Mouse (Mus musculus) adrenal gland (tissue): ENCODE measurements around the gene Gm5426.
"Not testable (repeated sequence)": the region's sequence is repeated elsewhere in the genome, so short reads cannot be mapped to it uniquely, and the experiment has no call there.

ENCODE experiments used
- intact Hi-C: fragments of 180-260 bp; cut with DNase I; formaldehyde crosslinking; loops from one replicate; pipeline ENCODE4 v1.15.1; 2025
- long read RNA-seq, 2 experiments: library from polyadenylated mRNA; unstranded; transcript quantifications; one replicate each; pipeline ENCODE4 v2.0.0; 2020; ENCODE audit warnings: borderline replicate concordance in 1 of 2; ENCODE audit not compliant: insufficient replicate concordance in 1 of 2

Gene Gm5426
- long read RNA-seq, experiment 1: 0 reads
- long read RNA-seq, experiment 2: 0 reads

DNA sequence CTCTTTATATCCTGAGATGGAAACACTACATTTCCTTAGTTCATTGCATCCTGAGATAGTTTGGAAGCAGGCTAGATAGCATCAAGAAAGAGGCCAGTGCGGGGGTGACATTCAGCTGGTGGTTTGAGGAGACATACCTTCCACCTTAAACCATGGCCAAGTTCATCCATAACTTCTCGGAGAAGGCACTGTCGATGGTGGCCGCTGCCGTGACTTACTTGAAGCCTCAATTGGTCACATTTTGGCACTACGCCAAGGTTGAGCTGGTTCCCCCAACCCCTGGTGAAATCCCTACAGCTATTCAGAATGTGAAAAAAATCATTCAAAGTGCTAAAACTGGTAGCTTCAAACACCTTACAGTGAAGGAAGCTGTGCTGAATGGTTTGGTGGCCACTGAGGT, at the start of gene Gm5426:
Gene Gm5426, plus strand, starts transcription at position 153 of the 400 bp plus-strand sequence.
- intact Hi-C loops: not testable (repeated sequence)

DNA sequence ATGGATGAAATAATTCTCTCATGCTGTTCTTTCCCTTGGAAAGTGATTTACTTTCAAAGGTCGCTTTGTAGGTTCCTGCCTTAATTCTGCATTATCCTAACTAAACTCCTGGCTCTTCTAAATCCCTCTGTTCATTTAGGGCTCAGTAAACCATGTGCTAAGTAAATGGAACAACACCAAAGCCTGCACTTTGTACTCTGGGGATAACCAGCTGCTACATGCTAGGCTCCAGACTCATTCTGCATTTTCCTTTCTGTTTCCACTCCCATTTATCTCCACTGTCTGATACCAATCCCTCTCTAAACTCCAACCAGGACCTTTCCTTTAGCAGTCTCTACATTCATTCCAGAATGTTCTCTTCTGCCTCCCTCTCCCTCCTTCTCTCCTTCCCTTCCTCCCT, 46.7 kb upstream of the Gm5426 start:
- intact Hi-C loops: no loop called here

GRCm38 (mm10) chr10:96090388-96090787, 46.0 kb upstream of the Gm5426 start:
- intact Hi-C loops: no loop called here

DNA sequence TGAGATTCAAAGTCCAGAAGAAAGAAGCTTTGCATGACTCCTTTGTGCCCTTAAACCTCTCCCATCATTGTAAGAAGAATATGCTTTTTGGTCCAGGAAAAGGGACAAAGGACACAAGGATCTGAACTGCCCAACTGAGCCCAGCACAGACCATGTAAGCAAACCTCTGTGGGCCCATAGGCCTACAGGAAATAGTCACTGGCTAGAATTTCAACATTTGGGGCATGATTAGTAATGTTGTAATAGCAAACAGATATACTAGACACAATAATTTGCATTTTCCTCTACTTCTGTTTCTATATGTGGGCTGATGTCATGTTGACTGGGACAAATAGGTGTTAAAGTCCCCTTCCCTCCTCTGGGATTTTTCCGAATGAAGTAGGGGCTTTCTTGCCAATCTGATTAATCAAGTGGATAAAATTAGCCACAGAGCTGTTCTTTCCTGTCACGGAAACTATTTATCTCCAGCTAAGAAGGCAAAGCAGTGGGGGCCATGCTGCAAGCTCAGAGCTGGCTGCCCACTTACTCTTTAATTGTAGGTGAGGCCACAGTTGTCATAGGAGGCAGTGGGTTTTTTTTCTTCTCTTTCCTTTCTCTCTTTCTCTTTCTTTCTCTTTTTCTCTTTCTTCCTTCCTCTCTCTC, 42.4 kb upstream of the Gm5426 start:
- intact Hi-C loops: no loop called here

DNA sequence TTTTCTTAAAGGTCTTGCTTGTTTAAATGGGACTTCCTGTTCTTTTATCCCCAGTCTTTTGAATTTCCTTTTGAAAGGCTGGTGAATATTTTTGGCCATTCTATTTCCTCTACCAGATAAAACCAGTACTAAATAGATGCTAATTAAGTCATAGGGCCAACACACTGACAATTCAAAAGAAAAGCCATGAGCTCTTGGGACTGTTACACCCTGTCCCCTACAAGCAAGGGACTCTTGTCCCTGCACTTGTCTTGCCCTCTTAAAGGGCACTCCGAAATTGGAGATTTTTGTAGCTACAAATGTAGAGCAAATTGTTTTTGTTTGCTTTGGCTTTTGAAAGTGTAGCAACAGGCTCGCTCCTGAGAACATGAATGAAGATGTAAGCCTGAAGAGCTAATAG, 41.8 kb upstream of the Gm5426 start:
- intact Hi-C loops: no loop called here

DNA sequence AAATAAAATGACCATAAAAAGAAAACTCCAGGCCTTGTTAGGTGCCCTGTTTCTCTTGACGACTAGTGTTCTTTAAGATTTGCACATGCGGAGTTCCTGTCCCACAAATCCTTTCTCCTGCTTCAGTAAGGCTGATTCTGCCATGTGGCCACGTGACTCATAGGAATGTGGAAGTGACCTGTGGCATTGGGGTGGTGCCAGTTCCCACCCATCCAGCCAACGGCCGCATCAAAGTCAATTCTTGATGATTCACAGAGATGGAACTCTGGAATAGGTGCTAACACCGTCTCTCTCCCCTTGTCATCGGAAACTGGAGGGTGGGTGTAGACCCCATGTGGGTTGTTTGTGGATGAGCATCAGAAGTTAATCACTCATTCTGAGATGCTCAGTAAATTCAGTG, 39.7 kb upstream of the Gm5426 start:
- intact Hi-C loops: no loop called here

DNA sequence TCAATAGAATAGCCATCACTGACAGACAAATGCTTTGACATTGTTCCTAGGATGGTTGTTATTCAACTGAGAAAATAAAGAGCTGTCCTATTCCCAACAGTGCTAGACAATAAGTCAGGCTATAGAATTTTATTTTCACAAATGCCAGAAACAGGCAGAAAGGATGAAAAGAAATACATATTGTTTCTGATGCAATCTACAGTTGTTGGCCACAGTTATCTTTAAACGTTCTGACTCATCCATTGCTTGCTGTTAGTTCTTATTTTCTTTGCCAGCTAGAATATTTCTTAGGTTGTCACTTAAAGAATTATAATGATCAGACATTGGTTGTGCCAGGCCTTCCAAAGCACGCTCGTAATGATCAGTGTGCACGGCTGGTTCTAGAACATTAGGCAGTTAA, 35.4 kb upstream of the Gm5426 start:
- intact Hi-C loops: no loop called here

- intact Hi-C loops: no loop called here
Observed at GRCm38 (mm10) chr10:96104158-96104557, 32.2 kb upstream of the Gm5426 start.

DNA sequence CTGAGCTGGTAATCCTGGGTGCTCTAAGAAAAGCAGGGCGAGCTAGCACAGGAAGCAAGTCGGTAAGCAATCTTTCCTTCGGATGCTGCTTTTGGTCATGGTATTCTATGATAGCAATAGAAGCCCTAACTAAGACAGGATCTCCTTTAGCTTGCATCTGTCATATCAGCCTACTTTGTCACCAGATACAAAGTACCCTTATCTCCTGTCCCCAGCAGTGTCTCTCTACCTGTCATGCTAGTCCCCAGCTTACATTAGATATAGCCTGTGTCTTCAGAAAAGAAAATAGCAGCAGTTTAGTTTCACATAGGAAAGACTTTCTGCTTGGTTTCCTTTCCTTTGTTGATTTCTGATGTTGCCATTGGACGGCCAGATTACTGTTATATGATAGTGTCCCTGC, 31.8 kb upstream of the Gm5426 start:
- intact Hi-C loops: no loop called here

GRCm38 (mm10) chr10:96105124-96105523, 31.3 kb upstream of the Gm5426 start:
- intact Hi-C loops: no loop called here

DNA sequence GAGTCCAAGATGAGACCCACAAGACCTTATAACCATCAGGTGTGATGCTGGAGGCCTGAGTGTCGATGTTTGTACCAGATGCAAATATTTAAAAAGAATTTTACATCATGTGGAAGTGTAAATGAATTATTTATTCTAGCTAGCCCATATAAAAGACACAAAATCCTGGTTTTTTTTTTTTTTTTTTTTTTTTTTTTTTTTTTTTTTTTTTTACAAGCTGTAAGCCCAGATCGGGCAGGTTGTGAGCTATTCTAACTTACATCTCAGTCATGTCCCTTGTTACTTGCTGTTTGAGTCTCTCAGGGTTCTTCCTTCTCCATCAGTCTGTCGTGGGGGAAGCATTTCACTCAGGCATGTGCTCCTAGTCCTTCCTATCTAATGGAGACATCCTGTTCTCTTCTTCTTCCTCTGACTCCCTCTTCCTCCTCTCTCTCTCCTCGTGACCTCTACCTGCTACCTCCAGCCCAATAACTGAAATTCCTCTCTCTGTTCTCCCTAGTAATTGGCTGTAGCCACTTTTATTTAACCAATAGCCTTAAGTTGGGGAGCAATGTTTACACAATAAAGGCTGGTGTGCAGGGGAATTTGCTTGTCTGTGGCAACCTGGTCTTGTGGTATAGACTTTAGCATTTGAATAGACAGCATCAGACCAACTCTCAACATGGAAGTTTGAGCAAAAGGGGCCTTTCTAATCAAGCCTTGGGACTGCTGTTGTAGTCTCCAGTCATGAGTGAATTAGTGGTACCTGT, 29.3 kb upstream of the Gm5426 start:
- intact Hi-C loops: no loop called here

- intact Hi-C loops: no loop called here
Observed at GRCm38 (mm10) chr10:96107825-96108224, 28.6 kb upstream of the Gm5426 start.

DNA sequence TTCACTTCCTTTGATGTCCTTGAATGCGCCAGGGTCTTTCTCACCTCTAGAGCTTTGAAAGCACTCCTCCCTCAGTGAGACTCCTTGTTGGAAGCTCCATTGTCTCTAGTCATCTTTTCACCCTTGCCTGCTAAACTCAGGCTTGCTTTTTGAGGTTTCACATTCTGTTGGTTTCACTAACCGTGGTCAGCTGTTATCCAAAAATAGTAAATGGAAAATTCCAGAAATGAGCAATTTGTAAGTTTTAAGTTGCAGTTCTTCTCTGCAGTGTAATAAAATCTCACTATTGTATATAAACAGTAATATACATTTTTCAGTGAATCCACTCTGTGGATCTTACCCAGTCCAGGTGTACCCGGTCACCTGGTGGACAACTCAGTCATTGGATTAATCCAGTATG, 21.1 kb upstream of the Gm5426 start:
- intact Hi-C loops: no loop called here

GRCm38 (mm10) chr10:96120821-96121220, 15.6 kb upstream of the Gm5426 start:
- intact Hi-C loops: no loop called here

- intact Hi-C loops: no loop called here
Observed at GRCm38 (mm10) chr10:96121249-96122010, 15.0 kb upstream of the Gm5426 start.

DNA sequence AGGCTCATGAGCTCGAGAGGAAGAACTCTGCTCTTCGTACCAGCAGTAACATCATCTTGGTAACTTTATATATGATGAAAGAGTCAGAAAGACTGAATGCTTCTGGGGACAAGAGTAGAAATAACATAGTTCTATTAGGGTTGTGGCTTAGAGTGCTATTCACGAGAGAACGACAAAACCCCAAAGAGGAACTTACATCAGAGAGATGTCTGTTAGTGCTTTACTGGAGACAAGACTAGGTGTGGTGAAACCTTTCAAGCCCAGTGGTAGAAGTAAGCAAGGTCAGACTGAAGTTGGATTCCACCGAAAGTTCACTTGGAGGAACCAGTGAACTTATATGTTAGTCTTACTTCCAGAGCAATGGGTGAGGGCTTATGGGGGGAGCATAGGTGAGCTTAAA, 12.5 kb upstream of the Gm5426 start:
- intact Hi-C loops: no loop called here

DNA sequence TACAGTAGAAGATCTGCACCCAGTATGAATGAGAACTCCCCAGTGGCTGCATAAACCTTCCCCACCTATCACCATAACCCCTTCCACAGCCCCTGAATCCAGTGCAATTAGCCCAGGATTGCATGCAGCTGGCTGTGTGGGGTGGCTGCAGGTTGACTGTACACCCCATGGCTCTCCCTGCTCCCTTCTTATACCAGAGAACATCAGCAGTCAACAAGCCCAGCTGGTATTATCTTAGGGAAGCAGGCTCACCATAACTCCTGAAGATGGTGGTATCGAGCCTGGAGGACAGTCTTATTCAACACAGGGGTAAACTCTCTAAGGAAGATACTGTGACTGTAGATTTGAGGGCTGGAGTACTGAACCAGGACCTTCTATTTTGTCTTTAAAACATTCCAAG, 12.1 kb upstream of the Gm5426 start:
- intact Hi-C loops: no loop called here

DNA sequence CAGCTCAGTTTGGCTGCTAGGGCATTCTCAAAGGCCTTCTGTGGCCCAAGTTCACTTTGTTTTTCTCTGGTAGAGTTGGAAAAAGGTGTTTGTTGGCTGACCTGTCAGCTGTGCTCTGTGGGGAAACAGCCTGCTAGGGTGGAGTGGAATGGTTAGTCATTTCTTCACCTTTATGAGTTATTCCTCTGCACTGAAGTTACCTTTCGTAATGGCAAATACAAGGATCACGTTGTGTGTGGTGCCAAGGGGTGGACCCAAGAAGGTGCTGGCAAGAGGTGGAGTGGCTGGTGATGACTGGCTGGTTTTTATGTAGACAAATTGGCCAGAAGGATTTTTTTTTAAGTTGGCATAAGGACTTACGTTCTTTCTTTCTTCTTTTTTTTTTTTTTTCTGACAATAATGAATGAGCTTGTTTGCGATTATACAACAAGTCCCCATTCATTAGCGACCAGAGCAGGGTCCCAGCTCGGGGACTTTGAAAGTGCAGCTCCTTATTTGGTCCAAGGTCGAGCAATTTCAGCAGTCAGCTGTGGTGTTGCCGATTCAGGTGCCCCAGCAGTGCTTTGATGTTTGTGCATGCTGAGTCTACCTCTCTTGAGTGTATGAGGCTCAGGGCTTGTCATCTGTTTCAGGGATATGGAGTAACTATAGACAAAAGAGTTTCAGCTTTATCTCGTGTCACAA, 10.5 kb upstream of the Gm5426 start:
- intact Hi-C loops: no loop called here

- intact Hi-C loops: no loop called here
Observed at GRCm38 (mm10) chr10:96129213-96129612, 7.2 kb upstream of the Gm5426 start.

- intact Hi-C loops: loop anchor here (5.0 kb wide), 4 partner anchors 82 to 1212 kb away; no protein-coding TSS in a partner anchor
Observed at GRCm38 (mm10) chr10:96130406-96130805, 6.0 kb upstream of the Gm5426 start.

- intact Hi-C loops: loop anchor here (5.0 kb wide), 4 partner anchors 81 to 1211 kb away; no protein-coding TSS in a partner anchor
Observed at GRCm38 (mm10) chr10:96131112-96131511, 5.3 kb upstream of the Gm5426 start.
